Mouse (Mus musculus): Measurements from ENCODE around the gene Nol4l.

Gene Nol4l

GRCm38 (mm10) chr2:153512416-153513323, 17.1 kb downstream of the Nol4l start:
- intact Hi-C loops (cut with DNase I), result no loop called here

- intact Hi-C loops (cut with DNase I), result no loop called here
Observed at GRCm38 (mm10) chr2:153511562-153511961, 18.2 kb downstream of the Nol4l start.

- intact Hi-C loops (cut with DNase I), result no loop called here
Observed at GRCm38 (mm10) chr2:153510136-153510535, 19.6 kb downstream of the Nol4l start.

- intact Hi-C loops (cut with DNase I), result no loop called here
Observed at GRCm38 (mm10) chr2:153509211-153510029, 20.4 kb downstream of the Nol4l start.

- intact Hi-C loops (cut with DNase I), result no loop called here
Observed at GRCm38 (mm10) chr2:153508405-153508804, 21.4 kb downstream of the Nol4l start.

GRCm38 (mm10) chr2:153507969-153508368, 21.8 kb downstream of the Nol4l start:
- intact Hi-C loops (cut with DNase I), result no loop called here

GRCm38 (mm10) chr2:153506385-153506784, 23.4 kb downstream of the Nol4l start:
- intact Hi-C loops (cut with DNase I), result no loop called here

GRCm38 (mm10) chr2:153499154-153499553, 30.6 kb downstream of the Nol4l start:
- intact Hi-C loops (cut with DNase I), result loop anchor here (5.0 kb wide), 1 partner anchor 88 kb away; no protein-coding TSS in a partner anchor

- intact Hi-C loops (cut with DNase I), result loop anchor here (5.0 kb wide), 1 partner anchor 90 kb away; no protein-coding TSS in a partner anchor
Observed at GRCm38 (mm10) chr2:153496898-153497297, 32.9 kb downstream of the Nol4l start.

GRCm38 (mm10) chr2:153496301-153496700, 33.5 kb downstream of the Nol4l start:
- intact Hi-C loops (cut with DNase I), result loop anchor here (5.0 kb wide), 1 partner anchor 91 kb away; no protein-coding TSS in a partner anchor

- intact Hi-C loops (cut with DNase I), result loop anchor here (5.0 kb wide), 1 partner anchor 91 kb away; no protein-coding TSS in a partner anchor
Observed at GRCm38 (mm10) chr2:153495818-153496217, 34.0 kb downstream of the Nol4l start.

- intact Hi-C loops (cut with DNase I), result loop anchor here (5.0 kb wide), 1 partner anchor 92 kb away; no protein-coding TSS in a partner anchor
Observed at GRCm38 (mm10) chr2:153495391-153495790, 34.4 kb downstream of the Nol4l start.

GRCm38 (mm10) chr2:153494293-153494811, 35.4 kb downstream of the Nol4l start:
- intact Hi-C loops (cut with DNase I), result no loop called here

- intact Hi-C loops (cut with DNase I), result no loop called here
Observed at GRCm38 (mm10) chr2:153493781-153494292, 35.9 kb downstream of the Nol4l start.

GRCm38 (mm10) chr2:153493393-153493731, 36.4 kb downstream of the Nol4l start:
- intact Hi-C loops (cut with DNase I), result no loop called here

- intact Hi-C loops (cut with DNase I), result no loop called here
Observed at GRCm38 (mm10) chr2:153492573-153493392, 37.0 kb downstream of the Nol4l start, which contains the start of gene 4930404H24Rik. Gene 4930404H24Rik, plus strand, starts transcription at chr2:153492790.

GRCm38 (mm10) chr2:153492179-153492517, 37.6 kb downstream of the Nol4l start:
- intact Hi-C loops (cut with DNase I), result no loop called here

GRCm38 (mm10) chr2:153491512-153492178, 38.1 kb downstream of the Nol4l start:
- intact Hi-C loops (cut with DNase I), result no loop called here

GRCm38 (mm10) chr2:153490940-153491339, 38.8 kb downstream of the Nol4l start:
- intact Hi-C loops (cut with DNase I), result no loop called here

- intact Hi-C loops (cut with DNase I), result no loop called here
Observed at GRCm38 (mm10) chr2:153490116-153490515, 39.7 kb downstream of the Nol4l start.

Measured in adrenal gland (tissue).